Mouse (Mus musculus) kidney, postnatal 0 days (tissue): ENCODE measurements around the gene Alg9. TPM values are rescaled to one million over a fixed set of nuclear protein-coding genes. Genes with fewer than 3 reads are reported as not detected.

ENCODE experiments used
- ATAC-seq: fragments of 200-750 bp; cut with Nextera tagmentation; replicated peaks from 2 replicates; pipeline ENCODE4 v1.8.0; 2017; ENCODE audit warnings: low read depth, moderate number of reproducible peaks, moderate TSS enrichment, moderate library complexity; ENCODE audit not compliant: low FRiP score
- DNase-seq: peaks from one replicate; pipeline ENCODE4 v3.0.0-alpha.2; 2016; ENCODE audit warnings: low spot score
- H3K27ac ChIP-seq: fragments of 300-500 bp; sonication (generic); 2 replicates; pipeline ENCODE4 v1.5.1; 2014; ENCODE audit warnings: mild to moderate bottlenecking
- H3K27me3 ChIP-seq: fragments of 300-500 bp; sonication (generic); 2 replicates; pipeline ENCODE4 v1.6.1; 2014; ENCODE audit warnings: low read length, mixed read lengths; ENCODE audit not compliant: insufficient read depth
- H3K36me3 ChIP-seq: fragments of 300-500 bp; sonication (generic); 2 replicates; pipeline ENCODE4 v1.6.1; 2014; ENCODE audit warnings: low read length, mixed read lengths; ENCODE audit not compliant: insufficient read depth
- H3K4me1 ChIP-seq: fragments of 300-500 bp; sonication (generic); replicated peaks from 2 replicates; pipeline ENCODE4 v1.6.1; 2014; ENCODE audit warnings: antibody characterized with exemption, low read length, mixed read lengths; ENCODE audit not compliant: insufficient read depth
- H3K4me2 ChIP-seq: fragments of 300-500 bp; sonication (generic); 2 replicates; pipeline ENCODE4 v1.6.1; 2014; ENCODE audit warnings: mild to moderate bottlenecking, low read length, moderate library complexity, mixed read lengths
- H3K4me3 ChIP-seq: fragments of 300-500 bp; sonication (generic); replicated peaks from 2 replicates; pipeline ENCODE4 v1.5.1; 2014; ENCODE audit warnings: low read depth, low read length
- H3K9ac ChIP-seq: fragments of 300-500 bp; sonication (generic); 2 replicates; pipeline ENCODE4 v1.6.1; 2014; ENCODE audit warnings: low read depth, low read length
- H3K9me3 ChIP-seq: fragments of 300-500 bp; sonication (generic); replicated peaks from 2 replicates; pipeline ENCODE4 v1.6.1; 2016; ENCODE audit warnings: low read length, inconsistent platforms, mixed read lengths
- CTCF ChIP-seq: IDR thresholded peaks from 2 replicates; pipeline ENCODE4 v1.5.1; 2016; ENCODE audit warnings: antibody characterized with exemption, low read depth, mild to moderate bottlenecking, moderate library complexity
- WGBS: fragments of 180-500 bp; shearing (Covaris S2); extraction: QIAGEN DNeasy Blood & Tissue Kit; methylation state at CpG from one replicate; pipeline ENCODE4 v1.1.7; 2014; 5-methylcytosine and 5-hydroxymethylcytosine counted together
- polyA plus RNA-seq: library from polyadenylated mRNA; unstranded; fragments of >200 nt; fragmentation: Nextera tagmentation; extraction: Ambion mirVana; gene quantifications from 2 replicates; pipeline ENCODE4 v1.2.1, GENCODE M21; 2015

Gene Alg9
- polyA plus RNA-seq, 1 experiment from 2014 or later = 24.8 TPM

DNA sequence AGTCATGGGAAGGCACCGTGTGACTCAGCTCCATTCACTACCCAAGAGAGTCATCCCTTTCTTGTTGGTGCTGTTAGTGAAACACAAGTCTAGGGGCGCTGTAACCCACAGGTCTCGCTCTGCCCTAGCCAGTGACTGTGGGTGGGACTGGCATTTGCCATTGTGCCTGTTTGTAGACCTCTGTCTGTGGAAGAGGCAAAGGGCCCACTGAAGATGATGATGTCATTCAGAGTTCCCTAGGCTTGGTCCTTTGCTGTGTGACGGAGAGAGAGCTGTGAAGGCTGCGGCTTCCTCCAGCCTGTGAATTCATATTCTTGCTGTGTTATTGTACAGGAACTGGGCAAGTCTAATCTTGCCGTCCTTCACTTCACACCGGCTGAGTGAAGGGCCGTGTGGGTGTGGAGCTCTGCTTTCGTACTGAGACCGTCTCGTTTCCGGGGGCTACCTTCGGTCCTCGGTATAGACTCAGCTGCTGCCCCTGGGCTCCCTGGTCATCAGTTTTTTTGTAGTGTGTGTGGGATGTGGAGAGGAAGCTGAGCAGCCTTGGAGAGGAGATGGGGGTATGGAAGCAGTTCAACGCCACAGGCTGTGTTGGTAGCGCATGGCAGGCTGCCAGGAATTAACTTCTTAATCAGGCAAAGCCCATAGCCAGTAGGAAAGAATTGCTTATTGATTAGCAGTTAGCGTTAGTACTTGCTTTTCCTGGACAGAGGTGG is 78.0 kb downstream of the Alg9 start:
- Histone ChIP-seq H3K9ac (no peak overlapping the region), H3K4me2 (peak overlapping the region; percentile 35; the same call in 1 of the 2 replicates), H3K9me3 (no peaks in the 10 kb centered on the region), H3K4me3 (no peak overlapping the region), H3K27me3 (no peaks in the 10 kb centered on the region), H3K27ac (no peak overlapping the region), H3K36me3 (no peaks in the 10 kb centered on the region), H3K4me1 (peaks cover 8% of the 10 kb centered on the region)
- TF ChIP-seq CTCF = no peak
- DNase-seq (peak; percentile 24), ATAC-seq (no peak)
- WGBS = 37% methylated on average over 17 of the region's 17 CpGs

DNA sequence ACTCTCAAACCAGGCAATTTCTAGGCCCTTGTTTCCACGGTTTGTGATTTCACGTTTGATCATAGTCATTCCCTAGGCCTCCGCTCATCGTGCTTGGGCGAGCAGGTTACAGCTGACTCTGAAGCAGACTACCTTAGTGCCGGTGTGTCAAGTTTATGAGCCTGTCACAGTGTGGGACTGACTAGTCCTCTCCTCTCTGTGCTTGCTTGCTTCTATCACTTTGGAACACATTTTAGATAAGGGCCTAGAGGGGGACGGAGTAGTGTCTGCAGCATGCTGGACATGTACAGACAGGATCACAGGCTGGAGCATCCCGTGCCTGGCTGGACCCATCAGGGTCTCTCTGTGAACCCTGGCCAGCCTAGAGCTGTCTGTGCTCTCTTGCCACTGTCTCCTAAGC is 79.6 kb downstream of the Alg9 start:
- H3K36me3 ChIP-seq = no peaks in the 10 kb centered on the region
- no peak overlapping the region for H3K4me2 ChIP-seq
- 41% methylated on average over 8 of the region's 8 CpGs for WGBS
- no peaks in the 10 kb centered on the region for H3K9me3 ChIP-seq
- no peaks in the 10 kb centered on the region for H3K27me3 ChIP-seq
- no peak for ATAC-seq
- H3K4me3 ChIP-seq = no peak overlapping the region
- no peak overlapping the region for H3K27ac ChIP-seq
- no peak for TF ChIP-seq CTCF
- peaks cover 8% of the 10 kb centered on the region for H3K4me1 ChIP-seq
- DNase-seq = no peak
- 0 out of 2 replicates have a peak overlapping the region, but pooled peaks have one; percentile 19 for H3K9ac ChIP-seq

DNA sequence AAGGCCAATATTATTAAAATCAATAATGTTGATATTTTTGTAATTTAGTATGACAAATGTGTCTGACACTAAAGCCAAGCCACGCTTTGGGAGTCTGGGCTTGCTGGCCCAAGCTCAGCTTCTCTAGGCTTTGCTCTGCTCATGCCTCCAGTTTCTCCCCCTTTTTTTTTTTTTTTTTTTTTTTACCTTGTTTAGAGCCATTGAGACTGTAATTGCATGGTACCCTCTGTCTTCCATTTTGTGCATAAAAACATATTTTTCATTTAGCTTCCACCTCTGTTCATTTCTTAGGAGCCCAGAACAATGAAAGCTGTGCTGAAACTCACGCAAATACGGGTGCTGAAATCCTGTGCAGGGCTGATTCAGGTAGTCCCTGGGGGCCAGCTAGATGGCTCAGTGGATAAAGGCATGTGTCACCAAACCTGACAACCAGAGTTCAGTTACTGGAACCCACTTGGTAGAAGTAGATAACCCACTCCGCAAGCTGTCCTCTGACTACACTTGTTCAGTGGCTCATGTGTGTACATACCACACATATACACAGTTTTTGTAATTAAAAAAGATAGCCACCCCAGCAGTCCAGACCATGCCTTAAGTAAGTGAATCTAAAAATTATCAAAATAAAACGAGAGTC is 80.4 kb downstream of the Alg9 start:
- H3K36me3 ChIP-seq = peaks cover 7% of the 10 kb centered on the region
- H3K4me1 ChIP-seq = peaks cover 8% of the 10 kb centered on the region
- no peak overlapping the region for H3K27ac ChIP-seq
- H3K9me3 ChIP-seq = no peaks in the 10 kb centered on the region
- H3K27me3 ChIP-seq = no peaks in the 10 kb centered on the region
- no peak for DNase-seq
- H3K4me2 ChIP-seq = no peak overlapping the region
- H3K4me3 ChIP-seq = no peak overlapping the region
- no peak overlapping the region for H3K9ac ChIP-seq
- WGBS = 91% methylated on average over 5 of the region's 5 CpGs
- ATAC-seq = no peak
- no peak for TF ChIP-seq CTCF

DNA sequence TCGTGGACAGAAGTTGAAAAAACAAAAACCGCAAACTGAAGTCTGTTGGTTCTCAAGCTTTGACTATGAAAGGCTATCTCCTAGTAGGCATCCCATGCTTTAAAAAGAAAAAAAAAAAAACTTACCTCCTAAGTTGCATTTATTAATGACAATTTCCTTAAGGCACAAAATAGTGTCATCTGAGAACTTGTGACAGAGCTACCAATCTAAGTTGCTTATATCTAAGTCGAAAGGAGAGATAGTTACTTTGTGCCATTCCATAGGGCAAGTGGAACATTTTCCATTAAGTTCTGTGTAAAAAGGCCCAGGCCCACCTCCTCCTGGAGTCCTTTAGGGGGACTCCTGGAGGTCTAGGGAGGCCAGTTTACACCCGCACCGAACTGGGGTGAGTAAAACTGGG is 81.0 kb downstream of the Alg9 start:
- ATAC-seq (no peak), DNase-seq (no peak)
- TF ChIP-seq CTCF = no peak
- H3K9me3 ChIP-seq = no peaks in the 10 kb centered on the region
- peak overlapping the region; percentile 70; the same call in 1 of the 2 replicates for H3K27ac ChIP-seq
- peak overlapping the region; percentile 91; the same call in 1 of the 2 replicates for H3K4me2 ChIP-seq
- H3K4me1 ChIP-seq = peaks cover 8% of the 10 kb centered on the region; the same call in 1 of the 2 replicates
- H3K36me3 ChIP-seq = peaks cover 12% of the 10 kb centered on the region
- H3K27me3 ChIP-seq = no peaks in the 10 kb centered on the region
- H3K4me3 ChIP-seq = no peak overlapping the region; the same call in 1 of the 2 replicates
- no peak overlapping the region for H3K9ac ChIP-seq
- WGBS = 61% methylated on average over 5 of the region's 5 CpGs

DNA sequence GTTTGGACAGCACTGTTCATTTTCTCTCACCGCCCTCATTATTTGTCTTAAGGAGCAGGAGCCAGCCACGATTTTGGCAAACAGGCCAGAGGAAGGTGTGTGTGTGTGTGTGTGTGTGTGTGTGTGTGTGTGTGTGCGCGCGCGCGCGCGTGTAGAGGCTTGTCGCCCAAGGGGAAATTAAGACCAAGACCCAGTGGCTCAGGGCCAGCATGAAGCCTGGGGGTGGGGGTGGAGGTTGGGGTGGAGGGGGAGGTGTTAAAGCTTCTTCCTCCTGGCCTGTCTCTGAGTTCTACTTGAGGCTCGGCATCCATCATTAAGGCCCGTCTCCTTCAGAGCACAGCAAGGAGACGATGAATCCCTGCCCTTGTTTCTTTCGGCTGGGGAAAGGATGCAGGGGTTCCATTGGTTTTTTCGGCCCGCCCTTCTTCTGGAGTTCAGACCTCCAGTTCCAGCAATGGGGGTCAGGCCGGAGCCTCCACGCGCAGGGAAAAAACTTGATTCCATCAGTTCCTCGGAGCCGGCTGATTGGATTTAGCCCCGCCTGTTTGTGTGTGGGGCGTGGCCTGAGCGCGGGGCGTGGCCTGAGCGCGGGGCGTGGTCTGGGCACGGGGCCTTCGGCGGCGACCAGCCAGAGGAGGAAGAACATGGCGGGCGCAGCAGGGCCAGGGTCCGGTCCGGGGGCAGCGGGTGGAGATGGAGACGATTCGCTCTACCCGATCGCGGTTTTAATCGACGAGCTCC is 81.7 kb downstream of the Alg9 start:
- WGBS = 1% methylated on average over 45 of the region's 45 CpGs
- TF ChIP-seq CTCF = no peak
- Histone ChIP-seq H3K27me3 (no peaks in the 10 kb centered on the region), H3K9ac (peak overlapping the region; percentile 84), H3K4me1 (peaks cover 8% of the 10 kb centered on the region; the same call in 1 of the 2 replicates), H3K4me2 (peak overlapping the region; percentile 91), H3K9me3 (no peaks in the 10 kb centered on the region), H3K4me3 (peak overlapping the region; percentile 82), H3K36me3 (peaks cover 19% of the 10 kb centered on the region), H3K27ac (peak overlapping the region; percentile 79)
- ATAC-seq (peak; percentile 89), DNase-seq (peak; percentile 93)

DNA sequence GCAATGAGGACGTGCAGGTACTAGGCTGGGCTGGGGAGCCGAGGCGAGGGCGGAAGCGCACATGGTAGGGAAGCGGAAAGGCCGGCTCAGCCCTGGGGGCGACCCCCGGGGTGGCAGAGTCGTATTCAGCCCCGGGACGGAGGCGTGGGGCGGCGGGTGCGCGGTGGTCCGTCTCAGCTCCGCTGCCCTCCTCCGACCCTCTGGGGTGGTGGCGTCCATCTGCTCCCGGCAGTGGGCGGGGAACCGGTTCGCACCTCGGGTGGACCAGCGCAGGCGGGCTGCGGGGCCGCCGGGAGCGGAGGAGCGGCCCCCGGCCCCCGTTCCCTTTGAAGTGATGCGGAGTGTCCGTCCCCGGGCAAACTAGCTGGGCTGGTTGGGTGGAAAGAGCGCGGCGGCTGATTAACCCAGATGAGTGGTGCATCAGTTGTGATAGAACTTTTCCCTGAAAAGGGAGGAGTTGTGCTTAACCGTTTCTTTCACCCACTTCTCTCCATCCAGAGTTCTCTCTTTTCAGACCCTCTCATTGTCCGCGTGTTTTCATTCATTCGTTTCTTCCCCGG is 82.3 kb downstream of the Alg9 start:
- ATAC-seq = peak; percentile 68
- Histone ChIP-seq H3K27ac (peak overlapping the region; percentile 79), H3K36me3 (peaks cover 26% of the 10 kb centered on the region), H3K9ac (peak overlapping the region; percentile 84), H3K9me3 (no peaks in the 10 kb centered on the region), H3K4me3 (peak overlapping the region; percentile 82), H3K27me3 (no peaks in the 10 kb centered on the region), H3K4me2 (peak overlapping the region; percentile 91), H3K4me1 (peaks cover 8% of the 10 kb centered on the region; the same call in 1 of the 2 replicates)
- no peak for TF ChIP-seq CTCF
- WGBS = under 1% methylated on average over 46 of the region's 46 CpGs
- peak; percentile 17 for DNase-seq
